In genomic region chr3:116712436-116712881, GRCm38 (mm10) we compare ENCODE assay signal across 8 mouse cellular contexts. TPM values are rescaled to one million over a fixed set of nuclear protein-coding genes. Genes with fewer than 3 reads are reported as not detected.
DNase-seq lines count a peak whose midpoint lies in the region; ATAC-seq lines count a peak whose summit lies in the region.

Gene Slc35a3 (minus strand): TSS chr3:116712831.

- H3K4me3 ChIP-seq in embryonic facial prominence, embryonic 10.5 days: peak within 1 kb of the TSS; percentile 96
- peak within 1 kb of the TSS; percentile 82 for H3K4me3 ChIP-seq in midbrain, embryonic 16.5 days (ENCODE audit: low read depth, low read length)

- peaks cover 15% of the 10 kb centered on the region for H3K27me3 ChIP-seq in embryonic facial prominence, embryonic 10.5 days (replicated peaks; ENCODE audit: low read depth, poor library complexity, severe bottlenecking)
- H3K27me3 ChIP-seq in midbrain, embryonic 16.5 days (ENCODE audit: control insufficient read depth, insufficient read depth, low read depth, low read length): no peaks in the 10 kb centered on the region

- H3K9ac ChIP-seq in midbrain, embryonic 16.5 days (ENCODE audit: low read depth, low read length): peak within 1 kb of the TSS; percentile 91

- peaks cover 22% of the 10 kb centered on the region for H3K4me1 ChIP-seq in embryonic facial prominence, embryonic 10.5 days
- H3K4me1 ChIP-seq in midbrain, embryonic 16.5 days (ENCODE audit: control insufficient read depth, insufficient read depth, low read length): peaks cover 10% of the 10 kb centered on the region

- H3K27ac ChIP-seq in embryonic facial prominence, embryonic 10.5 days (replicated peaks): peak within 1 kb of the TSS; percentile 89
- H3K27ac ChIP-seq in midbrain, embryonic 16.5 days (ENCODE audit: low read length): peak within 1 kb of the TSS; percentile 61

- no peaks in the 10 kb centered on the region for H3K9me3 ChIP-seq in embryonic facial prominence, embryonic 10.5 days
- H3K9me3 ChIP-seq in midbrain, embryonic 16.5 days (replicated peaks; ENCODE audit: control insufficient read depth, low read length, poor library complexity, severe bottlenecking): no peaks in the 10 kb centered on the region

- H3K36me3 ChIP-seq in embryonic facial prominence, embryonic 10.5 days (replicated peaks): no peaks in the 10 kb centered on the region
- no peaks in the 10 kb centered on the region for H3K36me3 ChIP-seq in midbrain, embryonic 16.5 days (ENCODE audit: control insufficient read depth, insufficient read depth, low read length)

- intact Hi-C loops in heart, postnatal 25 days (cut with DNase I): loop anchor here (1.0 kb wide), 2 partner anchors 50 to 118 kb away; partner anchors contain the start of genes Mfsd14a and Sass6

- ATAC-seq in frontal cortex, adult (ENCODE audit: low TSS enrichment): peak; percentile 55
- peak; percentile 9 for ATAC-seq in CD4-positive, CD25-positive, alpha-beta regulatory T cell, adult 4 months
- peak; percentile 56 for ATAC-seq in midbrain, embryonic 16.5 days

- 3% methylated on average over 8 of the region's 8 CpGs for WGBS in embryonic facial prominence, embryonic 10.5 days
- 4% methylated on average over 8 of the region's 8 CpGs for WGBS in midbrain, embryonic 16.5 days

- peak within 1 kb of the TSS; percentile 89 for H3K4me2 ChIP-seq in midbrain, embryonic 16.5 days (ENCODE audit: low read length)

- DNase-seq in frontal cortex, postnatal 25 days (ENCODE audit: low spot score in 2 of 2): no peak
- DNase-seq in embryonic facial prominence, embryonic 10.5 days (ENCODE audit: low spot score): no peak
- DNase-seq in heart, postnatal 25 days (ENCODE audit: low spot score): no peak
- no peak for DNase-seq in left cerebral cortex, adult 8-10 months (ENCODE audit: low spot score in 2 of 2)
- DNase-seq in embryo, embryonic 10 days (ENCODE audit: low spot score): no peak

RNA-seq across cellular contexts. Expression of gene Slc35a3, which starts in this region (rescaled TPM):
- polyA plus RNA-seq in CD4-positive, CD25-positive, alpha-beta regulatory T cell, adult 4 months (2017; shearing (Covaris generic)): 1 to 10 TPM; 5.8 to 7.1 TPM
- 7.8 and 8.7 TPM in 2 replicates for polyA plus RNA-seq in embryonic facial prominence, embryonic 10.5 days (2016; fragmentation: Nextera tagmentation; extraction: Ambion mirVana)
- 10 to 100 TPM; 13.9 to 14.6 TPM for total RNA-seq in heart, postnatal 25 days (2021)
- 10 to 100 TPM; 14.2 to 17.0 (median 15.5) TPM for total RNA-seq in left cerebral cortex, adult 8-10 months (2022)
- 8.2 and 8.8 TPM in 2 replicates for polyA plus RNA-seq in midbrain, embryonic 16.5 days (2015; fragmentation: Nextera tagmentation; extraction: Ambion mirVana)
